Mouse (Mus musculus) liver, postnatal 0 days (tissue): ENCODE data around the gene Pcdh18.

Source experiments
- CTCF ChIP-seq: sonication (generic); IDR thresholded peaks from 2 replicates; pipeline ENCODE4 v1.5.1; 2016; ENCODE audit warnings: antibody characterized with exemption, low read depth
- EP300 ChIP-seq: IDR thresholded peaks from 2 replicates; pipeline ENCODE4 v1.6.1; 2016; ENCODE audit warnings: antibody characterized with exemption, low read depth, mild to moderate bottlenecking

DNA sequence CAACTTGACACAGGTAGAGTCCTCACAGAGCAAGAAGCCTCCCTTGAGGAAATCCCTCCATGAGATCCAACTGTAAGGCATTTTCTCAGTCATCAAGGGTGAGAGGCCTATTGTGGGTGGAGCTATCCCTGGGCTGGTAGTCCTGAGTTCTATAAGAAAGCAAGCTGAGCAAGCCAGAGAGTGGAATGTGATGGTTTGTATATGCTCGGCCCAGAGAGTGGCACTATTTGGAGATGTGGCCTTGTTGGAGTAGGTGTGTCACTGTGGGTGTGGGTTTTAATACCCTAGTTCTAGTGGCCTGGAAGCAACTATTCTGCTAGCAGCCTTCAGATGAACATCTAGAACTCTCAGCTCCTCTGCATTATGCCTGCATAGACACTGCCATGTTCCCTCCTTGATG, 9.1 kb downstream of the Pcdh18 start:
- no peak for TF ChIP-seq EP300
- no peak for TF ChIP-seq CTCF
